Mouse (Mus musculus) cerebral cortex, adult 2 months (tissue): ENCODE measurements around the gene Mmp25.

Source experiments
- WGBS: fragments of 180-500 bp; shearing (Covaris S2); methylation state at CpG from one replicate; pipeline ENCODE4 v1.1.7; 2018; 5-methylcytosine and 5-hydroxymethylcytosine counted together

Mmp25 gene

GRCm38 (mm10) chr17:23664556-23665021 is 19.5 kb upstream of the Mmp25 start:
- 26% methylated on average over 5 of the region's 5 CpGs for WGBS

GRCm38 (mm10) chr17:23661526-23661925 is 16.4 kb upstream of the Mmp25 start:
- 3% methylated on average over 9 of the region's 9 CpGs for WGBS

- 4% methylated on average over 14 of the region's 14 CpGs for WGBS
These were observed 15.8 kb upstream of the Mmp25 start for GRCm38 (mm10) chr17:23660876-23661200.

GRCm38 (mm10) chr17:23660117-23660875 is 15.2 kb upstream of the Mmp25 start, which contains the start of gene Bicdl2:
Gene Bicdl2 (plus strand): TSS chr17:23660506.
- 4% methylated on average over 27 of the region's 27 CpGs for WGBS

GRCm38 (mm10) chr17:23658450-23658849 is 13.4 kb upstream of the Mmp25 start:
- WGBS = 89% methylated on average over 3 of the region's 3 CpGs

GRCm38 (mm10) chr17:23654410-23654809 is 9.3 kb upstream of the Mmp25 start:
- WGBS = 62% methylated on average over 2 of the region's 2 CpGs

GRCm38 (mm10) chr17:23654001-23654400 is 8.9 kb upstream of the Mmp25 start:
- WGBS = 72% methylated on average over 6 of the region's 6 CpGs

- 67% methylated on average over 2 of the region's 2 CpGs for WGBS
These were observed 8.2 kb upstream of the Mmp25 start for GRCm38 (mm10) chr17:23653324-23653723.

- 73% methylated on average over 6 of the region's 6 CpGs for WGBS
These were observed 6.3 kb upstream of the Mmp25 start for GRCm38 (mm10) chr17:23651363-23651762.

GRCm38 (mm10) chr17:23645894-23646293 is 817 bp upstream of the Mmp25 start:
- WGBS = 69% methylated on average over 10 of the region's 10 CpGs

GRCm38 (mm10) chr17:23631241-23631640 is 13.8 kb downstream of the Mmp25 start:
- WGBS = 85% methylated on average over 8 of the region's 8 CpGs

- WGBS = 16% methylated on average over 22 of the region's 22 CpGs
These were observed 14.7 kb downstream of the Mmp25 start for GRCm38 (mm10) chr17:23630195-23631020.

- WGBS = 57% methylated on average over 7 of the region's 7 CpGs
These were observed 17.3 kb downstream of the Mmp25 start for GRCm38 (mm10) chr17:23627813-23628212.

- WGBS = 82% methylated on average over 7 of the region's 7 CpGs
These were observed 24.7 kb downstream of the Mmp25 start for GRCm38 (mm10) chr17:23620351-23620750.

- WGBS = 56% methylated on average over 9 of the region's 9 CpGs
These were observed 28.0 kb downstream of the Mmp25 start for GRCm38 (mm10) chr17:23617087-23617486.

GRCm38 (mm10) chr17:23610361-23610800 is 34.7 kb downstream of the Mmp25 start:
- 84% methylated on average over 28 of the region's 28 CpGs for WGBS

GRCm38 (mm10) chr17:23609612-23610011 is 35.5 kb downstream of the Mmp25 start:
- WGBS = 80% methylated on average over 24 of the region's 24 CpGs

GRCm38 (mm10) chr17:23605220-23605619 is 39.9 kb downstream of the Mmp25 start:
- WGBS = 91% methylated on average over 8 of the region's 8 CpGs

- 85% methylated on average over 7 of the region's 7 CpGs for WGBS
These were observed 40.7 kb downstream of the Mmp25 start for GRCm38 (mm10) chr17:23604394-23604793.

GRCm38 (mm10) chr17:23603542-23603941 is 41.5 kb downstream of the Mmp25 start:
- 41% methylated on average over 2 of the region's 2 CpGs for WGBS

- 20% methylated on average over 8 of the region's 8 CpGs for WGBS
These were observed 42.0 kb downstream of the Mmp25 start for GRCm38 (mm10) chr17:23603077-23603476.

GRCm38 (mm10) chr17:23601836-23602585 is 43.1 kb downstream of the Mmp25 start:
- 71% methylated on average over 10 of the region's 10 CpGs for WGBS
